Mouse (Mus musculus) ES-E14 (cell line): Measurements from ENCODE around the gene Lgi1. TPM values are rescaled to one million over a fixed set of nuclear protein-coding genes. Genes with fewer than 3 reads are reported as not detected.

ENCODE experiments used
- DNase-seq: peaks from one replicate; pipeline ENCODE4 v3.0.0-alpha.2; 2013; ENCODE audit warnings: low read depth, low spot score
- H3K27ac ChIP-seq: 2 replicates; pipeline ENCODE4 v1.5.1; 2012; ENCODE audit warnings: low read depth, mild to moderate bottlenecking, low read length, moderate library complexity, mixed read lengths; ENCODE audit not compliant: poor library complexity, insufficient read depth, severe bottlenecking
- H3K36me3 ChIP-seq: 2 replicates; pipeline ENCODE4 v1.6.1; 2012; ENCODE audit warnings: mild to moderate bottlenecking, low read length, moderate library complexity, mixed read lengths; ENCODE audit not compliant: control insufficient read depth, poor library complexity, insufficient read depth, severe bottlenecking
- H3K4me1 ChIP-seq, 2 experiments: fragments of 150-350 bp in 1 of 2; sonication (generic) in 1 of 2; 2 replicates each; pipeline ENCODE4 v1.6.1; 2012; ENCODE audit warnings: low read length in 2 of 2, mild to moderate bottlenecking in 1 of 2, mixed read lengths in 1 of 2; ENCODE audit not compliant: control insufficient read depth in 2 of 2, insufficient read depth in 2 of 2, poor library complexity in 1 of 2
- H3K4me3 ChIP-seq, 2 experiments: fragments of 150-350 bp in 1 of 2; sonication (generic) in 1 of 2; 2 replicates each; pipeline ENCODE4 v1.5.1; 2012; ENCODE audit warnings: low read length in 2 of 2, low read depth in 1 of 2, mild to moderate bottlenecking in 1 of 2, mixed read lengths in 1 of 2; ENCODE audit not compliant: insufficient read depth in 1 of 2, poor library complexity in 1 of 2, severe bottlenecking in 1 of 2
- H3K9ac ChIP-seq: 2 replicates; pipeline ENCODE4 v1.6.1; 2012; ENCODE audit warnings: low read depth, mild to moderate bottlenecking, low read length, mixed read lengths; ENCODE audit not compliant: poor library complexity, insufficient read depth, severe bottlenecking
- H3K9me3 ChIP-seq: fragments of 150-350 bp; sonication (generic); 2 replicates; pipeline ENCODE4 v1.6.1; 2012; ENCODE audit warnings: low read depth, mild to moderate bottlenecking, low read length; ENCODE audit not compliant: control insufficient read depth, insufficient read depth
- CHD2 ChIP-seq: IDR thresholded peaks from 2 replicates; pipeline ENCODE4 v1.6.1; 2014; ENCODE audit warnings: mild to moderate bottlenecking, low read depth, low read length, inconsistent platforms
- HCFC1 ChIP-seq: IDR thresholded peaks from 2 replicates; pipeline ENCODE4 v1.6.1; 2012; ENCODE audit warnings: low read length, inconsistent platforms, borderline replicate concordance; ENCODE audit not compliant: insufficient read depth
- MAFK ChIP-seq: IDR thresholded peaks from 2 replicates; pipeline ENCODE4 v1.6.1; 2014; ENCODE audit warnings: mild to moderate bottlenecking, low read depth, low read length, inconsistent platforms; ENCODE audit not compliant: insufficient read depth
- ZC3H11A ChIP-seq: IDR thresholded peaks from 2 replicates; pipeline ENCODE4 v1.6.1; 2012; ENCODE audit warnings: low read depth, mild to moderate bottlenecking, inconsistent platforms, low read length, borderline replicate concordance
- ZNF384 ChIP-seq: IDR thresholded peaks from 2 replicates; pipeline ENCODE4 v1.6.1; 2012; ENCODE audit warnings: low read depth, low read length, inconsistent platforms
- in situ Hi-C, 2 experiments: fragments of 600-800 bp; cut with MboI; formaldehyde crosslinking; loops; one replicate each; pipeline ENCODE4 v1.15.1; 2025; ENCODE audit warnings: low sequenced_read_pairs in 2 of 2, inconsistent platforms in 1 of 2; ENCODE audit not compliant: unreplicated experiment in 2 of 2
- total RNA-seq: library from RNA; depleted of rRNA; stranded (reverse); fragments of 300-350 nt; gene quantifications from 2 replicates; pipeline ENCODE4 v1.2.3, GENCODE M21; 2012; rRNA removed

The Lgi1 gene
- total RNA-seq, 1 experiment = 0.18 TPM

DNA sequence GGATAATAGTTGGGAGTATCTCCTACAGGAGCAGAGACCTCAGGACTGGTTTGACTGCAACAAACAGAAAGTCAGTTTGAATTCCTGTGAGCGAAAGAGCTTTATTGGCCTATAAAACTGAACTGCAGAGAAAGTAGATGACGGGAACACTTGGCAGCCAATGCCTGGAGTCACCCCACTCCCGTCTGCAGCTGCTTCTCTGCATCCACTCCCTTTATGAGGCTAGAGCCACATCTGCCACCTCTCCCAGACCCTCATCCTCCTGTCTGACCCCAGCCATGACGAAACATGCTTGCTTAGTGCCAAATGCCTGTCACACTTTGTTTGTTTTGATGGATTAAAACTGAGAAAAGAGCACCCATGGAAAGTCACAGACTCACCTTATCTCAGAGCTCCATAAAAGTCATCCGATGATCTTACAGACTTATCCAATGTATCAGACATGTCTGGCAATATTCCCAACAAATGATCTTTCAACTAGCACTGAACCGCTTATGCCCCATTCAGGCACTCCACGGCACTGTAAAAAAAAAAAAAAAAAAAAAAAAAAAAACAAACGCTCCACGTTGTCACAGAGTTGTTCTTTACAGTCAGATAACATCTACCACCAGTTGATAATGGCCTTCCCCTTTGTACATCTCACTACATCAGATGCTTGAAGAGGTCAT, 93.8 kb downstream of the Lgi1 start:
- in situ Hi-C loops = no loop called here
- H3K9ac ChIP-seq = no peak overlapping the region
- TF ChIP-seq HCFC1 (no peak), MAFK (no peak), CHD2 (no peak), ZNF384 (no peak), ZC3H11A (no peak)
- H3K4me1 ChIP-seq = no peaks in the 10 kb centered on the region
- H3K4me3 ChIP-seq = no peak overlapping the region
- H3K36me3 ChIP-seq = no peaks in the 10 kb centered on the region
- H3K9me3 ChIP-seq = no peaks in the 10 kb centered on the region
- no peak overlapping the region for H3K27ac ChIP-seq
- no peak for DNase-seq

DNA sequence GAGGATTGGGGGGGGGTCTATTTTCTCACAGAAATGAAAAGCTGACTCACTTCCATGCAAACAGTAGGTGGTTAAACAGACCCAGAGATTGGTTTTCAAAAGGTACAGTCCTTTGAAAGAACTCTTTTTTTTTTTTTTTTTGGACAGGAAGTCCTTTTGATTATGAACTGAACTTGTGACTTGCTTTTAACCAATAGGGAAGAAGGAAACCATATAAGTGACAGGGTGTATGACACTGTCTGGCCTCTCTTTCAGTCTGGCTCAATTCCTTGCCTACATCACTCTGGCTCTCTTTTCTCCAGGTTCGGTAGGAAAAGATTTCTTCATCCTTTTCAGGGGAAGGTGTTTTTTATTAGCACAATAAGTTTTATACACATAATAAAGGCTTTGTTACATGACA, 95.0 kb downstream of the Lgi1 start:
- Histone ChIP-seq H3K27ac (no peak overlapping the region), H3K4me3 (no peak overlapping the region), H3K9ac (no peak overlapping the region), H3K9me3 (no peaks in the 10 kb centered on the region), H3K36me3 (no peaks in the 10 kb centered on the region), H3K4me1 (peaks cover 0 to under 1% of the 10 kb centered on the region in 2 experiments; a peak in 1 of 4 replicates)
- no peak for DNase-seq
- TF ChIP-seq ZNF384 (no peak), MAFK (no peak), ZC3H11A (no peak), HCFC1 (no peak), CHD2 (no peak)
- in situ Hi-C loops = no loop called here

Other genes starting within 250 kb of the Lgi1 start
- 29.8 and 44.3 TPM in 2 replicates for gene Myof, start 221.0 kb upstream of the Lgi1 start, total RNA-seq
- gene Cep55, start 209.5 kb upstream of the Lgi1 start, total RNA-seq = 43.5 and 51.1 TPM in 2 replicates
- gene Ffar4, start 167.5 kb upstream of the Lgi1 start, total RNA-seq = 0.22 and 0.90 TPM in 2 replicates
- gene Rbp4, start 139.3 kb upstream of the Lgi1 start, total RNA-seq = 2.7 and 3.4 TPM in 2 replicates
- not detected in 2 replicates for gene Pde6c, start 131.8 kb upstream of the Lgi1 start, total RNA-seq
- gene Fra10ac1, start 40.4 kb upstream of the Lgi1 start, total RNA-seq = 12.2 and 14.8 TPM in 2 replicates
- 28.4 and 36.3 TPM in 2 replicates for gene Slc35g1, start 131.4 kb downstream of the Lgi1 start, total RNA-seq
- gene Plce1, start 216.6 kb downstream of the Lgi1 start, total RNA-seq = 2.2 and 3.2 TPM in 2 replicates